Mouse (Mus musculus): ENCODE data around the gene C2cd3. TPM values are rescaled to one million over a fixed set of nuclear protein-coding genes. Genes with fewer than 3 reads are reported as not detected.

C2cd3 gene
- polyA plus RNA-seq, 1 experiment from 2014 or later, result 34.2 TPM

GRCm38 (mm10) chr7:100493484-100494414, 121.7 kb downstream of the C2cd3 start:
- Histone ChIP-seq H3K36me3 (ENCODE audit: control insufficient read depth, insufficient read depth, low read length) (peaks cover 20% of the 10 kb centered on the region), H3K27ac (ENCODE audit: low read length) (peak overlapping the region; percentile 71; the same call in 1 of the 2 replicates), H3K9ac (replicated peaks; ENCODE audit: low read depth, low read length) (peak overlapping the region; percentile 39), H3K4me3 (ENCODE audit: low read depth, low read length) (peak overlapping the region; percentile 52), H3K27me3 (ENCODE audit: control insufficient read depth, insufficient read depth, low read length) (no peaks in the 10 kb centered on the region), H3K4me1 (ENCODE audit: control insufficient read depth, insufficient read depth, low read length) (peaks cover 32% of the 10 kb centered on the region), H3K4me2 (replicated peaks; ENCODE audit: low read depth, low read length) (peak overlapping the region; percentile 89), H3K9me3 (ENCODE audit: control insufficient read depth, low read depth, low read length) (no peaks in the 10 kb centered on the region)
- ATAC-seq (ENCODE audit: insufficient number of reproducible peaks, insufficient read depth, low FRiP score, low read depth), result no peak
- WGBS, result 25% methylated on average over 19 of the region's 19 CpGs

DNA sequence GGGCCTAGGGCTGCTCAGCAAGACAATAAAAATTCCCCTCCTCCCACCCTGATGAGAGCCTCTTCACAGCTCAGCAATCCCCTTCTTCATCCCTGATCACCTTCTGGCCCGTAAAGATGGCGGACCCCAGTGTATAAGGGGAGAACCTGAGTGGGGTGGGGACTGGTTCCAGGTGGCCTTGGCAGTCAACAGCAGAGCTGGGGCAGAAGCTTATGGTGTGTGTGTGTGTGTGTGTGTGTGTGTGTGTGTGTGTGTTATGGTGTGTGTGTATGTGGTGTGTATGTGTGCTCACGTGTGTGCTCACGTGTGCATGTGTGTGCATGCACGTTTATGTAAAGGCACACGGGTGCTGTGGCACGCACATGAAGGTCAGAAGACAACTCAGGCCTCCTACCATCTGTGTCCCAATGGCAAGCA, 122.4 kb downstream of the C2cd3 start:
- Histone ChIP-seq H3K27ac (ENCODE audit: low read length) (peak overlapping the region; percentile 71; the same call in 1 of the 2 replicates), H3K36me3 (ENCODE audit: control insufficient read depth, insufficient read depth, low read length) (peaks cover 26% of the 10 kb centered on the region), H3K9ac (replicated peaks; ENCODE audit: low read depth, low read length) (peak overlapping the region; percentile 39; the same call in 1 of the 2 replicates), H3K4me3 (ENCODE audit: low read depth, low read length) (peak overlapping the region; percentile 52), H3K27me3 (ENCODE audit: control insufficient read depth, insufficient read depth, low read length) (no peaks in the 10 kb centered on the region), H3K9me3 (ENCODE audit: control insufficient read depth, low read depth, low read length) (no peaks in the 10 kb centered on the region), H3K4me2 (replicated peaks; ENCODE audit: low read depth, low read length) (peak overlapping the region; percentile 89), H3K4me1 (ENCODE audit: control insufficient read depth, insufficient read depth, low read length) (peaks cover 32% of the 10 kb centered on the region)
- 85% methylated on average over 7 of the region's 7 CpGs for WGBS
- no peak for ATAC-seq (ENCODE audit: insufficient number of reproducible peaks, insufficient read depth, low FRiP score, low read depth)

DNA sequence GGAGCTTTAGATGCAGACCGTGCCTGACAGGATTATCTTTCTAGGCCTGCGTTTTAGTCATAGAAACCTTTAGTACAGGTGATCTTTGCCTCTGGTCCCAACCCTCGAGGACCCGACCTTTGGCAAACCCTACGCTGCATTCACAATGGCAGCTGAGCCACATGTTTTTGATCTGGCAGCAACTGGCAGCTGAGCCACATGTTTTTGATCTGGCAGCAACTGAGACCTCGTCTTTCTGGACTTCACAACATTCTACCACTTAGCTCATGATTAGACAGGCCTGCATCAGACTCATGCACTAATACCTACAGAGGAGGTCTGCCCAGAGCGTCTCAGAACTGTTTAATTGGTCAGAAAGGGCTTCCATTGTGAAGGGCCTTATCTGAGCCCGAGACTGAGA, 123.0 kb downstream of the C2cd3 start:
- H3K36me3 ChIP-seq (ENCODE audit: control insufficient read depth, insufficient read depth, low read length), result peaks cover 31% of the 10 kb centered on the region
- no peak for ATAC-seq (ENCODE audit: insufficient number of reproducible peaks, insufficient read depth, low FRiP score, low read depth)

DNA sequence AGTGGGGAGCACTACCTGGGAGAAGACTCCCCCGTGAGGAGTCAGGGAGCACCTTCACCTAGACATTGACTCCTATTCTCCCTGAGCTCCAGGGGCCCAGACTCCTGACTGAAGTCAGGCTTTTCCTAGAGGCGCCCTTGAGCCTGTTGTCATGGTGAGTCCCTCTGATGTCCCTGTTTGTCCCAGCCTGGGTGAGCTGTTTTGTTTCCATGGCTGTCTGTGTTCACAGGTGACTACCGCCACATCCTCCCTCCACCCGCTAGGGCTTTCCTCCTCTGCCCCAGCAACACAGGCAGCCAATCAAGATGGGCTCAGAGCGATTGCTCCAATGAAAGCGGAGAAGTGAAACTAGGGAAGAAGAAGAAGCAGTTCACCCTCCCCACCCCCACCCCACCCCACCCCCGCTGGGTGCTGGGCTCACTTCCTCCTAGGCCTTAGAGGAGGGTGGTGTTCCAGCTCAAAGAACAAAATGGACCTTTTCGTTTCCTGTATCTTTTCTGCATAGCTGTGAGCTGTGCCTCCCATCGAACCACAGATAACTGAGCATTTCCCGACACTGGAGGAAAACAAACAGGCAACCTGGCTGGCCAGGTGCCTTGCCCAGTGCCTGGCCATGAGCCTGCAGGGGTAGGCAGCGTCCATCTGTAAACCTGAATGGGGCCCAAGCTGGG, 123.7 kb downstream of the C2cd3 start:
- 0 out of 2 replicates have a peak overlapping the region, but pooled peaks have one; percentile 25 for H3K9ac ChIP-seq (replicated peaks; ENCODE audit: low read depth, low read length)
- WGBS, result 29% methylated on average over 11 of the region's 11 CpGs

More for the DNA sequence above, 123.0 kb downstream of the C2cd3 start:
- no peaks in the 10 kb centered on the region for H3K9me3 ChIP-seq (ENCODE audit: control insufficient read depth, low read depth, low read length)
- no peaks in the 10 kb centered on the region for H3K27me3 ChIP-seq (ENCODE audit: control insufficient read depth, insufficient read depth, low read length)
- 47% methylated on average over 8 of the region's 8 CpGs for WGBS
- peak overlapping the region; percentile 79 for H3K27ac ChIP-seq (ENCODE audit: low read length)
- no peak overlapping the region for H3K9ac ChIP-seq (replicated peaks; ENCODE audit: low read depth, low read length)
- H3K4me1 ChIP-seq (ENCODE audit: control insufficient read depth, insufficient read depth, low read length), result peaks cover 32% of the 10 kb centered on the region
- H3K4me2 ChIP-seq (replicated peaks; ENCODE audit: low read depth, low read length), result peak overlapping the region; percentile 89
- peak overlapping the region; percentile 52 for H3K4me3 ChIP-seq (ENCODE audit: low read depth, low read length)

GRCm38 (mm10) chr7:100496371-100496770, 124.3 kb downstream of the C2cd3 start:
- H3K4me1 ChIP-seq (ENCODE audit: control insufficient read depth, insufficient read depth, low read length), result peaks cover 32% of the 10 kb centered on the region

More for the DNA sequence above, 123.7 kb downstream of the C2cd3 start:
- peaks cover 32% of the 10 kb centered on the region for H3K4me1 ChIP-seq (ENCODE audit: control insufficient read depth, insufficient read depth, low read length)
- H3K9me3 ChIP-seq (ENCODE audit: control insufficient read depth, low read depth, low read length), result no peaks in the 10 kb centered on the region
- peaks cover 31% of the 10 kb centered on the region for H3K36me3 ChIP-seq (ENCODE audit: control insufficient read depth, insufficient read depth, low read length)
- H3K27me3 ChIP-seq (ENCODE audit: control insufficient read depth, insufficient read depth, low read length), result no peaks in the 10 kb centered on the region
- H3K4me2 ChIP-seq (replicated peaks; ENCODE audit: low read depth, low read length), result peak overlapping the region; percentile 89
- ATAC-seq (ENCODE audit: insufficient number of reproducible peaks, insufficient read depth, low FRiP score, low read depth), result peak; percentile 59
- peak overlapping the region; percentile 52 for H3K4me3 ChIP-seq (ENCODE audit: low read depth, low read length)
- peak overlapping the region; percentile 79 for H3K27ac ChIP-seq (ENCODE audit: low read length)

DNA sequence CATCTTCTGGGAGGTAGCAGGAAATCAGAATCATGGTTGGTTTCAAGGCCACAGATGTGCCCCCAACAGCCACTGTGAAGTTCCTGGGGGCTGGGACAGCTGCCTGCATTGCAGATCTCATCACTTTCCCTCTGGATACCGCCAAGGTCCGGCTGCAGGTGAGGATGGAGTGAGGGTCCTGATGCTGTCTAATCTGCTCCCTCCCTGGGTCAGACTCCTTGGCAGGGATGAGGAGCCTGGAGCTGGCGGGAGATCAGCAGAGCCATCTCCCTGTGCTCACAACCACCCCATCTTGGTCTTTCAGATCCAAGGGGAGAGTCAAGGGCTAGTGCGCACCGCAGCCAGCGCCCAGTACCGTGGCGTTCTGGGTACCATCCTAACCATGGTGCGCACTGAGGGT, 124.8 kb downstream of the C2cd3 start:
- peaks cover 31% of the 10 kb centered on the region for H3K36me3 ChIP-seq (ENCODE audit: control insufficient read depth, insufficient read depth, low read length)
- 95% methylated on average over 9 of the region's 9 CpGs for WGBS
- H3K9ac ChIP-seq (replicated peaks; ENCODE audit: low read depth, low read length), result no peak overlapping the region
- no peak for ATAC-seq (ENCODE audit: insufficient number of reproducible peaks, insufficient read depth, low FRiP score, low read depth)
- H3K9me3 ChIP-seq (ENCODE audit: control insufficient read depth, low read depth, low read length), result no peaks in the 10 kb centered on the region
- no peaks in the 10 kb centered on the region for H3K27me3 ChIP-seq (ENCODE audit: control insufficient read depth, insufficient read depth, low read length)
- H3K4me1 ChIP-seq (ENCODE audit: control insufficient read depth, insufficient read depth, low read length), result peaks cover 32% of the 10 kb centered on the region
- H3K4me3 ChIP-seq (ENCODE audit: low read depth, low read length), result no peak overlapping the region
- 0 out of 2 replicates have a peak overlapping the region, but pooled peaks have one; percentile 67 for H3K27ac ChIP-seq (ENCODE audit: low read length)
- no peak overlapping the region for H3K4me2 ChIP-seq (replicated peaks; ENCODE audit: low read depth, low read length)

More at GRCm38 (mm10) chr7:100496371-100496770, 124.3 kb downstream of the C2cd3 start:
- Histone ChIP-seq H3K36me3 (ENCODE audit: control insufficient read depth, insufficient read depth, low read length) (peaks cover 31% of the 10 kb centered on the region), H3K9ac (replicated peaks; ENCODE audit: low read depth, low read length) (0 out of 2 replicates have a peak overlapping the region, but pooled peaks have one; percentile 25), H3K4me2 (replicated peaks; ENCODE audit: low read depth, low read length) (peak overlapping the region; percentile 89), H3K27ac (ENCODE audit: low read length) (peak overlapping the region; percentile 67; the same call in 1 of the 2 replicates), H3K9me3 (ENCODE audit: control insufficient read depth, low read depth, low read length) (no peaks in the 10 kb centered on the region), H3K4me3 (ENCODE audit: low read depth, low read length) (peak overlapping the region; percentile 12; the same call in 1 of the 2 replicates), H3K27me3 (ENCODE audit: control insufficient read depth, insufficient read depth, low read length) (no peaks in the 10 kb centered on the region)
- no peak for ATAC-seq (ENCODE audit: insufficient number of reproducible peaks, insufficient read depth, low FRiP score, low read depth)
- 64% methylated on average over 6 of the region's 6 CpGs for WGBS

DNA sequence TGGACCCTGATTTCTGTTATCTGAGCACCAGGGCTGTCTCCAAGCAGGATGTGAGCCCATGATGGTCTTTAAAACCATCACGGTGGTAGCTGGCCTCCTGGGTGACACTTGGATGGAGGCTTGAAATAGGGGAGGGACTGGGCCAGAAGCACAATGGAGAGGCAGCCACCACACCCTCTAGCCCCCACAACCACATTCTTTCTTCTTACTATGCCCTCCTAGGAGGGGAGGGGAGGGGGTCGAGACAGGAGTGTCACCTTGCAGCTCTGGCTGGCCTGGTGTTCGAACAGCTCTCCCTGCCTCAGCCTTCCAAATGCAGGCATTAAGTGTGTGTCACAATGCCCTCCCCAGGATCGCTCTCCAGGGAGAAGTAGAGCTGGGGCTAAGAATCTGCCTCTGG, 125.4 kb downstream of the C2cd3 start:
- H3K27ac ChIP-seq (ENCODE audit: low read length), result no peak overlapping the region
- no peaks in the 10 kb centered on the region for H3K27me3 ChIP-seq (ENCODE audit: control insufficient read depth, insufficient read depth, low read length)
- no peak overlapping the region for H3K4me3 ChIP-seq (ENCODE audit: low read depth, low read length)
- H3K4me1 ChIP-seq (ENCODE audit: control insufficient read depth, insufficient read depth, low read length), result peaks cover 32% of the 10 kb centered on the region
- H3K9ac ChIP-seq (replicated peaks; ENCODE audit: low read depth, low read length), result no peak overlapping the region
- no peaks in the 10 kb centered on the region for H3K9me3 ChIP-seq (ENCODE audit: control insufficient read depth, low read depth, low read length)
- H3K4me2 ChIP-seq (replicated peaks; ENCODE audit: low read depth, low read length), result no peak overlapping the region
- no peak for ATAC-seq (ENCODE audit: insufficient number of reproducible peaks, insufficient read depth, low FRiP score, low read depth)
- H3K36me3 ChIP-seq (ENCODE audit: control insufficient read depth, insufficient read depth, low read length), result peaks cover 31% of the 10 kb centered on the region
- 71% methylated on average over 4 of the region's 4 CpGs for WGBS

DNA sequence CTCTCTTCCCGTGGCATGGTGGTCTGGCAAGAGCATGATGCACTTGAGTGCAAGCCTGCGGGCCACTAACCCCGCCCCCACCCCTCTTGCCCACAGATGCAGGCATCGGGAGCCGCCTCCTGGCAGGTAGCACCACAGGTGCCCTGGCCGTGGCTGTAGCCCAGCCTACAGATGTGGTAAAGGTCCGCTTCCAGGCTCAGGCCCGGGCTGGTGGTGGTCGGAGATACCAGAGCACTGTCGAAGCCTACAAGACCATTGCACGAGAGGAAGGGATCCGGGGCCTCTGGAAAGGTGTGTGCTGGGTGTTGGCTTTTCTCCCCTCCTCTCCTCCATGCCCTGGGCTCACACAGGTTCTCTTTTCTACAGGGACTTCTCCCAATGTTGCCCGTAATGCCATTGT, 125.9 kb downstream of the C2cd3 start:
- H3K9me3 ChIP-seq (ENCODE audit: control insufficient read depth, low read depth, low read length), result no peaks in the 10 kb centered on the region
- 91% methylated on average over 13 of the region's 13 CpGs for WGBS
- H3K9ac ChIP-seq (replicated peaks; ENCODE audit: low read depth, low read length), result no peak overlapping the region
- no peak overlapping the region for H3K27ac ChIP-seq (ENCODE audit: low read length)
- no peaks in the 10 kb centered on the region for H3K27me3 ChIP-seq (ENCODE audit: control insufficient read depth, insufficient read depth, low read length)
- H3K4me2 ChIP-seq (replicated peaks; ENCODE audit: low read depth, low read length), result no peak overlapping the region
- H3K4me1 ChIP-seq (ENCODE audit: control insufficient read depth, insufficient read depth, low read length), result peaks cover 32% of the 10 kb centered on the region
- ATAC-seq (ENCODE audit: insufficient number of reproducible peaks, insufficient read depth, low FRiP score, low read depth), result no peak
- H3K36me3 ChIP-seq (ENCODE audit: control insufficient read depth, insufficient read depth, low read length), result peaks cover 31% of the 10 kb centered on the region
- no peak overlapping the region for H3K4me3 ChIP-seq (ENCODE audit: low read depth, low read length)
